8 mouse cellular contexts compared by ENCODE assay signal in the genomic region with DNA sequence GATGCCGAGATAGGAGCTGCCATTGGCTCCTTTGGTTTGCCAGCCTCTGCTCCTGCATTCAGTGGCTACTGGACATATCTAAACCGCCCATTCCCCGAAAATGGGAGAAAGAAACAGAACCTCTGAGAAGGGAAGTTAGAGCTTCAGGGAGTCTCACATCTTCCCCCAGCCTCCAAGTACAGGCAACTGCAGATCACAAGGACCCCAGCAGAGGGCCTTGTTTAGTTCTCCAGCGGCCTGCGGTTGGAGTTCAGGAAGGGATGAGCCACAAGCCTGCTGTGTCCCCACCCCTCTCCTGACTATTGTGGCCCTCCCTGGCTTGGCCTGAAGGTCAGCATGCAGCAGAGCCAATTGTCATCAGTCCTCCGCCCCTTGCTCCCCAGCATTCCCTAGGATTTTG. TPM values are rescaled to one million over a fixed set of nuclear protein-coding genes. Genes with fewer than 3 reads are reported as not detected.
DNase-seq lines count a peak whose midpoint lies in the region; ATAC-seq and TF ChIP-seq lines count a peak whose summit lies in the region.

No protein-coding gene starts in this region.

- intact Hi-C loops in gastrocnemius, adult 2 months (cut with DNase I): loop anchor here (2.0 to 10.0 kb wide), 4 partner anchors 147 to 553 kb away; no protein-coding TSS in a partner anchor

- peak; percentile 15 for ATAC-seq in activated CD4-positive, CD25-positive, alpha-beta regulatory T cell, adult 4 months
- 0 out of 2 replicates have a peak, but pooled peaks have one; percentile 3 for ATAC-seq in hindbrain, embryonic 15.5 days (ENCODE audit: low FRiP score, low read depth)

- no peaks in the 10 kb centered on the region for H3K36me3 ChIP-seq in hindbrain, embryonic 15.5 days

- H3K4me2 ChIP-seq in hindbrain, embryonic 15.5 days: peak overlapping the region; percentile 73

- H3K4me3 ChIP-seq in gastrocnemius, adult 2 months: peak overlapping the region; percentile 96
- peak overlapping the region; percentile 89 for H3K4me3 ChIP-seq in hindbrain, embryonic 15.5 days

- TF ChIP-seq CTCF in gastrocnemius, adult 2 months (IDR thresholded peaks at IDR 0.05): peak; percentile 62

- peak overlapping the region; percentile 83 for H3K9ac ChIP-seq in hindbrain, embryonic 15.5 days

- WGBS in hindbrain, embryonic 15.5 days: 14% methylated on average over 6 of the region's 6 CpGs

- peaks cover 32% of the 10 kb centered on the region for H3K4me1 ChIP-seq in hindbrain, embryonic 15.5 days (replicated peaks)

- H3K27ac ChIP-seq in gastrocnemius, adult 2 months: peak overlapping the region; percentile 92
- H3K27ac ChIP-seq in hindbrain, embryonic 15.5 days (replicated peaks): peak overlapping the region; percentile 89

- peak; percentile 72 for DNase-seq in cerebellum, postnatal 36 days
- peak; percentile 78 for DNase-seq in gastrocnemius, adult 2 months
- peak; percentile 61 to 71 for DNase-seq in layer of hippocampus, postnatal 36 days
- peak; percentile 89 for DNase-seq in lung, postnatal 10 days
- peak; percentile 25 for DNase-seq in ovary, postnatal 10 days (ENCODE audit: low spot score)
- peak; percentile 51 for DNase-seq in urinary bladder, postnatal 25 days (ENCODE audit: low spot score)

- H3K9me3 ChIP-seq in hindbrain, embryonic 15.5 days: no peaks in the 10 kb centered on the region

- no peaks in the 10 kb centered on the region for H3K27me3 ChIP-seq in hindbrain, embryonic 15.5 days

RNA-seq across cellular contexts. Expression of a gene that starts 0.8 kb away (rescaled TPM):
- 10 to 100 TPM; 14.6 to 16.7 TPM for polyA plus RNA-seq in activated CD4-positive, CD25-positive, alpha-beta regulatory T cell, adult 4 months (2017; shearing (Covaris generic))
- total RNA-seq in gastrocnemius, adult 2 months (2021): 10 to 100 TPM; 67.1 to 83.8 TPM
- polyA plus RNA-seq in hindbrain, embryonic 15.5 days (2015; fragmentation: Nextera tagmentation; extraction: Ambion mirVana): 21.3 and 21.8 TPM in 2 replicates
- total RNA-seq in layer of hippocampus, postnatal 36 days (2021): 10 to 100 TPM; 56.4 to 64.2 TPM

Comparison
In these comparisons a context has a peak if more than half of its experiments do, and no peak if none do; other contexts are left out.
1. Peak in every context shown above with its lines: DNase-seq, ATAC-seq, H3K4me3 ChIP-seq and H3K27ac ChIP-seq.
2. DNase-seq: peak in every context shown above with its lines; median percentile 89 in lung, postnatal 10 days; 78 in gastrocnemius, adult 2 months; 72 in cerebellum, postnatal 36 days; 66 in layer of hippocampus, postnatal 36 days; 51 in urinary bladder, postnatal 25 days; 25 in ovary, postnatal 10 days.